Mouse (Mus musculus): Measurements from ENCODE around the gene Rpap3.

Rpap3 gene

GRCm38 (mm10) chr15:97646426-97646825 lies 59.2 kb downstream of the Rpap3 start:
- no peak for DNase-seq (ENCODE audit: low spot score)

GRCm38 (mm10) chr15:97643986-97644385 lies 61.6 kb downstream of the Rpap3 start:
- no peak for DNase-seq (ENCODE audit: low spot score)

Data from ovary, adult 18-20 months (tissue).